Comparison of ENCODE assay signal across 11 mouse cellular contexts in genomic region chr6:31121008-31121407, GRCm38 (mm10).
DNase-seq lines count a peak whose midpoint lies in the region; ATAC-seq and TF ChIP-seq lines count a peak whose summit lies in the region.
"Had no signal": no experiment of that assay in that cellular context is flagged by ENCODE, and none has a peak within 500 bp of the region (broad histone marks: within the 10 kb centered on the region; RNA-seq: fewer than 3 reads in every experiment).

No protein-coding gene starts in this region.

- H3K4me3 ChIP-seq in heart, embryonic 14.5 days (ENCODE audit: control insufficient read depth in 1 of 2, insufficient read depth in 1 of 2, low read depth in 1 of 2, low read length in 2 of 2) = no peak overlapping the region
- H3K4me3 ChIP-seq in embryonic fibroblast, embryonic 13.5 days (ENCODE audit: insufficient read depth, low read length) = no peak overlapping the region
- H3K4me3 ChIP-seq in midbrain, embryonic 13.5 days (replicated peaks) = no peak overlapping the region
- H3K4me3 ChIP-seq in lung, postnatal 0 days (ENCODE audit: low read depth, low read length) = no peak overlapping the region
- H3K4me3 ChIP-seq: intestine, embryonic 15.5 days; limb, embryonic 15.5 days had no signal

- TF ChIP-seq POLR2A in embryonic fibroblast, embryonic 13.5 days (IDR thresholded peaks at IDR 0.05; ENCODE audit: low read depth, low read length) = no peak

- no peaks in the 10 kb centered on the region for H3K9me3 ChIP-seq in heart, embryonic 14.5 days (ENCODE audit: control insufficient read depth, low read length)
- no peaks in the 10 kb centered on the region for H3K9me3 ChIP-seq in midbrain, embryonic 13.5 days
- no peaks in the 10 kb centered on the region for H3K9me3 ChIP-seq in lung, postnatal 0 days (ENCODE audit: low read length)
- H3K9me3 ChIP-seq: intestine, embryonic 15.5 days; limb, embryonic 15.5 days had no signal

- no peak for TF ChIP-seq EP300 in lung, postnatal 0 days (IDR thresholded peaks at IDR 0.05)

- no peaks in the 10 kb centered on the region for H3K36me3 ChIP-seq in heart, embryonic 14.5 days (ENCODE audit: control insufficient read depth, insufficient read depth, low read length)
- no peaks in the 10 kb centered on the region for H3K36me3 ChIP-seq in midbrain, embryonic 13.5 days
- no peaks in the 10 kb centered on the region for H3K36me3 ChIP-seq in lung, postnatal 0 days (ENCODE audit: insufficient read depth, low read length)
- H3K36me3 ChIP-seq: intestine, embryonic 15.5 days; limb, embryonic 15.5 days had no signal

- H3K9ac ChIP-seq in heart, embryonic 14.5 days (ENCODE audit: low read length) = peak overlapping the region; percentile 23; the same call in 1 of the 2 replicates
- no peak overlapping the region for H3K9ac ChIP-seq in midbrain, embryonic 13.5 days (replicated peaks)
- no peak overlapping the region for H3K9ac ChIP-seq in lung, postnatal 0 days (replicated peaks; ENCODE audit: low read depth)
- H3K9ac ChIP-seq: intestine, embryonic 15.5 days; limb, embryonic 15.5 days had no signal

- H3K4me2 ChIP-seq in heart, embryonic 14.5 days (ENCODE audit: low read length) = peak overlapping the region; percentile 56
- no peak overlapping the region for H3K4me2 ChIP-seq in midbrain, embryonic 13.5 days (replicated peaks)
- no peak overlapping the region for H3K4me2 ChIP-seq in lung, postnatal 0 days (replicated peaks; ENCODE audit: low read depth, low read length)
- H3K4me2 ChIP-seq: intestine, embryonic 15.5 days; limb, embryonic 15.5 days had no signal

- no peak for ATAC-seq in heart, embryonic 14.5 days (ENCODE audit: insufficient number of reproducible peaks, insufficient read depth, low FRiP score, low read depth)
- 0 out of 2 replicates have a peak, but pooled peaks have one; percentile 60 for ATAC-seq in midbrain, embryonic 13.5 days
- no peak for ATAC-seq in erythroblast, adult 5-6 weeks (replicated peaks; ENCODE audit: low FRiP score, poor library complexity, severe bottlenecking)
- no peak for ATAC-seq in lung, postnatal 0 days
- ATAC-seq: activated CD4-positive, CD25-positive, alpha-beta regulatory T cell, adult 4 months; intestine, embryonic 15.5 days had no signal

- H3K4me1 ChIP-seq in heart, embryonic 14.5 days (ENCODE audit: control insufficient read depth in 2 of 2, insufficient read depth in 2 of 2, low read length in 2 of 2) = peaks cover 7 to 16% of the 10 kb centered on the region in 2 experiments
- H3K4me1 ChIP-seq in embryonic fibroblast, embryonic 13.5 days (ENCODE audit: control insufficient read depth, insufficient read depth, low read length) = peaks cover 13% of the 10 kb centered on the region; the same call in 1 of the 2 replicates
- H3K4me1 ChIP-seq in midbrain, embryonic 13.5 days (replicated peaks) = peaks cover 6% of the 10 kb centered on the region; the same call in 1 of the 2 replicates
- H3K4me1 ChIP-seq in lung, postnatal 0 days (ENCODE audit: insufficient read depth, low read depth, low read length) = 0 out of 2 replicates have a peak, but pooled peaks cover 3% of the 10 kb centered on the region

- WGBS in heart, embryonic 14.5 days = 23% methylated on average over 8 of the region's 8 CpGs
- WGBS in midbrain, embryonic 13.5 days = 7% methylated on average over 8 of the region's 8 CpGs
- 53% methylated on average over 8 of the region's 8 CpGs for WGBS in lung, postnatal 0 days

- no peak for DNase-seq in heart, adult 9 months (ENCODE audit: low spot score in 2 of 2)
- DNase-seq in brain, adult 2 months (ENCODE audit: low read depth, low spot score) = peak; percentile 58
- DNase-seq in yolk sac, embryonic 10.5 days (ENCODE audit: low spot score) = no peak
- no peak for DNase-seq in lung, postnatal 0 days (ENCODE audit: low spot score)

- no peak for TF ChIP-seq CTCF in embryonic fibroblast, embryonic 13.5 days (IDR thresholded peaks at IDR 0.05; ENCODE audit: borderline replicate concordance, insufficient read depth, low read length)
- TF ChIP-seq CTCF in lung, postnatal 0 days (IDR thresholded peaks at IDR 0.05) = no peak

- H3K27me3 ChIP-seq in heart, embryonic 14.5 days (ENCODE audit: control insufficient read depth, insufficient read depth, low read length) = no peaks in the 10 kb centered on the region
- no peaks in the 10 kb centered on the region for H3K27me3 ChIP-seq in midbrain, embryonic 13.5 days
- H3K27me3 ChIP-seq in lung, postnatal 0 days (replicated peaks; ENCODE audit: insufficient read depth, low read length) = no peaks in the 10 kb centered on the region
- H3K27me3 ChIP-seq: intestine, embryonic 15.5 days; limb, embryonic 15.5 days had no signal

- H3K27ac ChIP-seq in heart, embryonic 14.5 days (replicated peaks in 1 of 2; ENCODE audit: control insufficient read depth in 1 of 2, insufficient read depth in 1 of 2, low read depth in 2 of 2, low read length in 2 of 2) = peak overlapping the region; percentile 76
- peak overlapping the region; percentile 74 for H3K27ac ChIP-seq in embryonic fibroblast, embryonic 13.5 days (ENCODE audit: insufficient read depth, low read length)
- peak overlapping the region; percentile 2; the same call in 1 of the 2 replicates for H3K27ac ChIP-seq in midbrain, embryonic 13.5 days
- H3K27ac ChIP-seq in lung, postnatal 0 days (ENCODE audit: low read length) = no peak overlapping the region
- H3K27ac ChIP-seq: intestine, embryonic 15.5 days; limb, embryonic 15.5 days had no signal
